Mouse (Mus musculus) adrenal gland, postnatal 14 days (tissue): Measurements from ENCODE around the gene Ncaph. TPM values are rescaled to one million over a fixed set of nuclear protein-coding genes. Genes with fewer than 3 reads are reported as not detected.
"Not testable (repeated sequence)": the region's sequence is repeated elsewhere in the genome, so short reads cannot be mapped to it uniquely, and the experiment has no call there.

Source experiments
- DNase-seq: peaks from one replicate; pipeline ENCODE4 v3.0.0; 2021; ENCODE audit warnings: mixed read lengths
- long read RNA-seq, 2 experiments: library from polyadenylated mRNA; stranded (forward); transcript quantifications; one replicate each; pipeline ENCODE4 v2.0.0; 2021
- total RNA-seq: library from RNA; stranded (reverse); gene quantifications from 2 replicates; pipeline ENCODE4 v1.2.3, GENCODE M21; 2021

Gene Ncaph
- 16.0 TPM in 2 replicates for total RNA-seq
- long read RNA-seq, experiment 1, transcript Ncaph-201 (18 exons, 2,695 nt): major isoform, 25 of 27 reads
- long read RNA-seq, experiment 1, partial matches to known transcripts: 1 of 27 reads
- long read RNA-seq, experiment 1, other reads (novel, unspliced or antisense): 1 of 27 reads
- long read RNA-seq, experiment 2, transcript Ncaph-201 (18 exons, 2,695 nt): major isoform, 9 of 12 reads
- long read RNA-seq, experiment 2, partial matches to known transcripts: 2 of 12 reads
- long read RNA-seq, experiment 2, other reads (novel, unspliced or antisense): 1 of 12 reads

DNA sequence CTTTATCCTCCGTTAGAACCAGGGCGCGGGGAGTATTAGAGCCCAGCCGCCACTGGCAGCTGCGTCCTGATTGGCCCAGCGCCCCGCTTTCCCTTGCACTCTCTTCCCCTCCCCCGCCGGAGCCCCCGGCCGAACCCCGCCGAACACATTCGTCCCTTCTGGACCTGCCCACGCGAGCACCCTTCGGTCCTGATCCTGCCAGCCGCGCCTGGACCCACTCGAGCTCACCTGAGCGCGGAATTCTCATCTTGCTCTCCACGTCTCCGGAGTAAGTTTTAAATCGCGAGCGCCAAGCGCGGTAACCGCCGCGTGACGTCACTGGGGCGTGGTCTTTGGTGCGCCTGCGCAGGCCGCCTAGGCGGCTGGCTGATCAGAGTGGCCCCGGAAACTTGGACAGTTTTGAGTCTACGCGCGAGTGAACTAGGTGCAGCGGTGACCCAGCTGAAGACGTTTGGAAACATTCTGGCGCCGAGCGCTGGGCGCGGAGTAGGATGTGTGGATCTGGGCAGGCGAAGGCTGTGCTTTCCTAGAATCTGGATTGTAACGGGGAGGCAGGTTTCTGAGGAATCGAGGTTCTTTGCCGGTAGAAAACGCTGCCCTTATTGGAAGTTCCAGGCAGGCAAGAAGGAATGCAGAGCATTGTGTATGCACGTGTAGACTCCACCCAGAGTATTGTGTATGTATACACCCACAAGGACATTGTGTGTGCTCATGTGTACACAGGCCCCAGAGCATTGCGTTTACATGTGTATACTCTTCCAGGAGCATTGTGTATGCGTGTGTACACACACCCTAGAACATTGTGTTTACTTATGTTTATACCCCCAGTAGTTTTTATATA is at the start of gene Ncaph:
Gene Ncaph, minus strand, starts transcription at position 334 of the 841 bp plus-strand sequence.
- DNase-seq: peak; percentile 96

DNA sequence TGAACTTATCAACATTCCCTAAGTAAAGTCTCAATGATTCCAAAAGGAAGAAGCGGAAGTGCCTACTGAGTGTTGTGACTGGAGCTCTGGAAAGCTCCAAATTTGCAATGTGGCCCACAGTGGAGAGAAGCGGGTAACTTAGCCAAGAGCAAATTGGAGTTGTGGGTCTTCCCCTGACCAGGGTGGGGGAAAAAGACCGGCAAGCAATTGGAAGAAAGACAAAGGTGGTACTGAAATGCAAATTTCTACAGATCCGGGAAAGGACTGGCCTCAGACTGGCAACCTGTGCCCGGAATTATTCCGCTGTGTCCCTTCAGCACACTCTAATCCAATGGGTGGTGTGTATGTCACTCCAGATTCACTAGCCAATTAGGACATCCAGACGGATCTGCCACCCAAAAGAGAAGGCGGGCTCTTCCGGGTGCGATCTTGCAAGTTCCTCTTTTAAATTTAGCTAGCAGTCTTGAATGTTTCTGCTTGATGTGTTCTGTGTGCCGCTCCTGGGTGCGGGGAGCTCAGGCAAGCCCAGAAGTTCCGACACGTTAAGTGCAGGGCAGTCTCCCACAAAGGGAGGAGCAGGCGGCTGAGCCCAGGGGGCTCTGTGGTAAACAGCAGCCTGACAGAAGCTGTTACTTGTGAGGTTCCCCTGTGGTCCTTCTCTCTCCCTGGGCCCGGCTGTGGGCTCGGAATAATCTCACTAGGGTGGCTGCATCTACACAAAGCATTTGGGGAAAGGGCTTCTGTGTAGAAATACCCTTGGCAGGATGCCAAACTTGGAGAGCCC is 49.0 kb upstream of the Ncaph start:
- peak; percentile 89 for DNase-seq

DNA sequence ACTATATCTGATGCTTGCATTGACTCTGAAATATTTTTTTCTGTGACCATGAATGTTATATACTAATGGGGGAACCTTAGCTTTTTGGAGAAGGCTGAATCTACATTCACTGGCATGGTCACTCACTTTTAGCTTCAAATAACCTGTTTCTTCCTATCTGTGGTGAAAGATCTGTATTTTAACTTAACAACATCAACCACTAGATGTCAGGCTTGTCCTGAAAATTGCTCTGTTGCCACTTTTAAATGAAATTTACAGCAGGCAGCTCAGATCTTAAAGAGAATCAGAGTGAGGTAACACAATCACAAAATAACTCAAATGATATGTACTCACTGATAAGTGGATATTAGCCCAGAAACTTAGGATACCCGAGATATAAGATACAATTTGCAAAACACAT is 32.5 kb upstream of the Ncaph start:
- peak; percentile 28 for DNase-seq

DNA sequence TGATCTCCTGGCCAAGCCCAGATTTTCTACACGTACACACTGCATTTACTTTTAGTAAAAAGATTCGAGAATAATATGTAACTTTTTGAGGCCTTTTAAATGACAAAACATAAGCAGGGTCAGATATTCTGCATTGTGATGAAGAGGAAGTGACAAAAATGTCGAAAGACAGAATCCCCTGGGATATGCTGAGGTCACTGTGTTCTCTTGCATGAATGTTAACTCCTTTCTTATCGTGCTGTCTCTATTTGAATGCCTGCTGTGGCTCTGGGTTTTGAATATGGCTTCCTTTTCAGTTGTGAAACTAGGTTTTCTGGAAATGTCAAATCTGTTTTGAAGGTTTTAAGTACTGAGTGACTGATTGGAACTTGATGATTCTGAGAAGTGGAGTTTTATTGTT is 31.9 kb upstream of the Ncaph start:
- no peak for DNase-seq

DNA sequence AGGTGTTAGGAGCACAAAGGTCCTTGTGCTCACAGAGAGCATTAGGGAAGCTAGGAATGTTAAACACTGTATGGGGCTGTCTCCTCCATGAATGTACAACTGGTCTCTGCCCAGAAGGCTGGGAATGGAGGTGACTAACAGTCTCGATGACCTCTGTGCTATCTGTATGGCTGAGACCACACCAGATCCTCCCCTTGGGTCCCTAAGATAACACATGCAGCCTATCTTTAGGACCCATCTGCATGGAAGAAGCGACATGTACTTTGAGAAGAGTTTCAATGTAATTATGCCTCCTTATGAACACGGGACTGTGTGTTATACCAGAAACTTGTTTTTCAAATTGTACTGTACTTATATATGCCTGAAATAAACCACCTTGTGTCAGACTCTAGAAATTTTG is 11.9 kb upstream of the Ncaph start:
- DNase-seq: no peak

DNA sequence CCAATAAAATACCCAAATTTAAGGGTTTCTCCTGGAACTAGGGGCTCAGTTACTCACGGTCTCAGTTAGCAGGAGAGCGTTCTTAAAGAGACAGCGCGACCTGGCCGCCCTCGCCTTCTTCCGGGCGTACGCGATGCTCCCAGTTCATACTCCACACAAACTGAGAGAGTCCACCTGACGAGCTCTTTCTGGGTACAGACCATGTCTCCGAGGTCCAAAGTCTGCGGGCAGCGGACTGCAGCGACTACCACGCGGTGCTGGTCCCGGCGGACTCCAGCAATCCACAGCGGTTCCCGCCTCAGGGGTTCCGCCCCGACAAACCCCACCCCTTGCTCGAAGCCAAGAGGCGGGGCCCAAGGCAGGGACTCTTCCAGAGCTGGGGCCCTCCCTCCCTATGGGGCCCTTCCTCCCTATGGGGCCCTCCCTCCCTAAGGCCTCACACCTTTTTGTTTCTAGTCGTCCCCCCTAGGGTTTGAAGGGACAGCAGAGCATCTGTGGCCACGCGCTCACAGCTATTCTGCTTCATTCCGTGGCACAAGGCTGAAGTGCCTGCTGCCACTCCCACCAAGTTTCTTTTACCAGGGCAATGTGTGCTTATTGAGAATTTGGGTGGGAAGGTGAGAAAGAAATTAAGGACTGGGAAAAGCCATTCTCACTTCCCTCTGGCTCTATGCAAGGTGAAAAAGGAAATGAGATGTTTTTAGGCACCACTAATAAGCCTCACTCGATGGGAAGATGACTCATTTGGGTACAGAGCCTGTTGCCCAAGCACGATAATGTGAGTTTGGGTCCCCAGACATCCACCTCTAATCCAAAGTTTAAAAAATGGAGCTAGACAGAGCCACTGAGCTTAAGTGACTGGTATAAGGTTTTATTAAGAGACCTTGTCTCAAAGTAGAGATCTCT is 9.7 kb upstream of the Ncaph start, which contains the start of gene Itpripl1:
Gene Itpripl1, minus strand, starts transcription at position 285 of the 906 bp plus-strand sequence.
- DNase-seq: peak; percentile 86

DNA sequence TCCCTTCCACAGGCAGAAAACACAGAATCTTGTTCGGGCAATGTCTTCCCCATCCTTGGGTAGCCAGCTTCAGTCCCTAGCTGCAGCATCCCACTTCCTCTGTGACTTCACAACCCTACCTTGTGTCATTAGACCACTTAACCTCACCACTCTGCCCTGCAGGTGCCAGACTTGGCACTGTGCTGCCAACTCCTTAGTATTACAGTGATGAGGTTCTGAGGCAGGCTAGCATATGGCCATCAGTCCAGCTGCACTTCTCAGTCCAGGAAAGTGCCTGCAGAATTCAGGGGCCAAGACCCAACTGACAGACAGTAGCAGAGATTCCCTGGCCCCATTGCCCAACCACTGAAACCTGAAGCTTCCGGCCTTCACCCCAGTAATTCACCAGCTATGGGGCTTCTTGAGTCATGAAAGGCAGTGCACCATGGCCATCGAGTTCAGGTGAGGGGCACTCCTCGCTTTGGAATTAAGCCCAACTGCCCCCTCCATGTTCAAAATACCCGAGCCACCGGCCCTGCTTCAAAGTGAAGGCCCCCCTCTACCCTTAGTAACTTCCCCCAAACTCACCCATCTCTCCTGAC is 8.9 kb upstream of the Ncaph start:
- no peak for DNase-seq

DNA sequence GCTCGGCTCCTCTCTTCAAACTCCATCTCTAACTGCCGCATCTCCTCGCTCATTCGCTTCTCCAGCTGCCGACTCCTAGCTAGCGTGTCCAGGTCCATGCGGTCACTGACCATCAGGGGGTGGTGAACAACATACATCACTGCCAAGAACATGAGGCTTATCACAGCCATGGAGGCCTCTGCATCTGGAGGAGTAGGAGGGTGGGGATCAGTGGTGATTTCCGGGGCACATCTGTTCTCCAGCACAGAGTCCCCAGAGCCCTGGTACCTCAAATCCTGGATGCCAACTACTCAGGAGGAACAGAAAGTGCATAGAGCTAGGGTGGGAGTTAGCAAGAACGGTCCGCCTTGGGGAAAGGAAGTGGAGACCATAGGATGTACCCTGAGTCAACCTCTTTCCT is 8.3 kb upstream of the Ncaph start:
- DNase-seq: no peak

DNA sequence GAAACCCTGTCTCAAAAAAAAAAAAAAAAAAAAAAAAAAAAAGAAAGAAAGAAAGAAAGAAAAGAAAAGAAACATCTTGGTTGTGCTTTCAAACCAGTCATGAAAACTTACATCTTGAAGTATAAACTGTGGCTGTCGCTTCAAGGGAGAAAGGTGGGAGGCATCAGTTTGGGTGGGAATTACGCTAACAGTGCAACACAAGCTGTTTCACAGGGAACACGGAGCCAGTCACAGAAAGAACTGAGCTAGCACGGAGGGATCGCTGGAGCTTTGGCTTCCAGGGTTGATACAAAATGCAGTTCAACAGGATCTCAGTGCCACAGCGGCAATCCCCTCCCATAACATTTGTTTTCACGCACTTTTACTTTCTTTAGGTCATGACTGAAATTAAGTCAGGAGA is 6.3 kb upstream of the Ncaph start:
- DNase-seq: no peak

DNA sequence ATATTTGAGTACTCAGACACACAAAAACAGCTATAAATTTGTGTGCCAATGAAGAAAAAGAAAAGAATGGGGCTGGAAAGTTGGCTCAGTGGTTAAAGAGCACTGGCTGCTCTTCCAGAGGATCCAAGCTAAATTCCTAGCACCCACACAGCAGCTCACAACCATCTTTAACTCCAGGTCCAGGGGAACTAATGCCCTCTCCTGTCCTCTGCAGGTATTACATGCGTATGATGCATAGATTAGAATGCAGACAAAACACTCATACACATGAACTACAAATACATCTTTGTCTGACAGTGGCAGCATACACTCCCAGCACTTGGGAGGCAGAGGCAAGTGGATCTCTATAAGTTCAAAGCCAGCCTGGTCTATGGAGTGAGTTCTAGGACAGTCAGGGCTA is 5.9 kb upstream of the Ncaph start:
- DNase-seq: no peak

DNA sequence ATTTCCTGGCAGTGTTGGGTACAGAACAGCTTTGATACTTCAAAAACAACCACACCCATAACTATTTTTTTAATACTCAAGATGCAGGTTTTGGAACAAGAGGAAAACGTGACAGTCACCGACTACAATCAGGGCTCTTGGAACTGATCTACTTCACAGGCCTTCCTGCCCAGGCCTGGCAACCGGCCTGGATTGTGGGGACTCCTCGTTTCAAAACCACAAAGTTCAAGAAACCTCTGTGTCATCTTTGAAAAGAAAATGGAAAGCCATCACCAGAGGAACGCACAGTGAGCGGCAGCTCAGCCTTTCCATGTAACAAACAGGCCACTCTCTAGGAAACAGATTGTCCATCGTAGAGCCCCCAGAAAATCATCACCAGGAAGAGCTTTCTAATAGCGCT is 5.3 kb upstream of the Ncaph start:
- DNase-seq: no peak

DNA sequence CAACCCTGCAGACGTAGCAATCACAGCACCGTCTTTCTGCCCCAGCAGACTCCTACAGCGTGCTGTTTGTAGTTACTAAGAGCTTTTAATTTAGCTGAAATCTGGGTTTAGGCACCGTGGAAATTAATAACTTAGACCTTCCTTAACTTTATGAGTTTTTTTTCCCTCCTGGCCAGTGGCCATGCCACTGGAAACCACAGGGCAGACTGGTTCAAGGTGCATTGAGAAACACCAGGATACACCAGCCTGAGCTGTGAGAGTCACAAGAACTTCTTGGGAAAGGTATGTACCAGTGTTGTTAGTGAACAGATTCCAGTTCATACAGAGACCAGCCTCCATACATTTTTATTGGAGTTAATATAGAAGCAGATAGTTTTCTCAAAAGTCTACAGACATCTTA is 4.7 kb upstream of the Ncaph start:
- DNase-seq: no peak

DNA sequence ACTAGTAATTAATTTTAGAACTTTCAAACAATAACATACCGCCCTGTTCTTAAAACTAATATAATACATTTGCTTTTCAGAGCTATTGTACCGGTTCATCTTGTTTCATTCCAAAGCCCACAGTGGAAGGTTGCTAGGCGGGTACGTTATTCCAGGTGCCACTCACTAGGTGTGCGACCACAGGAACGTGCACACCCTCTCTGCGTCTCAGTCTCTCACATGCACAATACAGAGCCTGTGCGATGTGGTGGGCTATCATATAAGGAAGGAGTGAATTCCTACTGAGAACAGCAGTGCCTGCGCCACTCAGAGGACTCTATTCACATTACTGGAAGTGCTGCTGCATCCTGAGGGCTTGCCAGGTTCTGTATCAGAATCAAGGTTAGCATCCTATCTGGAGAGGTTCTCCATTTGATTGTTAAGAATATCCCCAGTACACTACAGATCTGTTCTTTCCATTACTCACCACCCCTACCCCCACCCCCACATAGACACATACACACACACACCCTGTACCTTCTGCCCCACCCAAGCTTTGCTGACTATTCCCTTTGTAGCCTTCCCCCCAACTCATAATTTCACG is 4.2 kb upstream of the Ncaph start:
- DNase-seq: no peak

DNA sequence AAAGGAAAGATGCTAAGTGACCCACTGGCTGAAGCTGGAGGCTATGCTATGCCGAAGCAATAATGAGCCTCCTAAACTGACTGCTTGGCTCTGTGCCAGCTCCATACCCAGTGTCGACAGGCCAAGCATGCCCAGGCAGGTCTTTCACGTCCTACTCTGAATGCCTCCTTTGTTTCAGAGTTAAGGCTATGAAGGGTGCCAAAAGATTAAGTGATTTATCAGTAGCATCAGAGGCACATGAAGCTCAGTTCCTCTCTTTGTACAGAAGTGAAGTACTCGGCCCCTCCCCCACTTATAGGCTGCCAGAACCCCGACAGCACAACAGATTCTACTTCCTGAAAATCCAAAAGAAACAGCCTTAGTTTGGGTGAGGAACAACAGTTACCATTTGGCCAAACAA is 3.2 kb upstream of the Ncaph start:
- peak; percentile 43 for DNase-seq

DNA sequence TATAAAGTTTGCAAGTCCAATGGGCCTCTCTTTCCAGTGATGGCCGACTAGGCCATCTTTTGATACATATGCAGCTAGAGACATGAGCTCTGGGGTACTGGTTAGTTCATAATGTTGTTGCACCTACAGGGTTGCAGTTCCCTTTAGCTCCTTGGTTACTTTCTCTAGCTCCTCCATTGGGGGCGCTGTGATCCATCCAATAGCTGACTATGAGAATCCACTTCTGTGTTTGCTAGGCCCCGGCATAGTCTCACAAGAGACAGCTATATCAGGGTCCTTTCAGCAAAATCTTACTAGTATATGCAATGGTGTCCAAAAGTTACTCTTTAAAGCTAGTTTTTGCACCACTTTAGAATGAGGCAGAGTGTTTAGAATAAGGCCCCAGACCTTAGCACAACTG is 1.5 kb upstream of the Ncaph start:
- DNase-seq: not testable (repeated sequence)

DNA sequence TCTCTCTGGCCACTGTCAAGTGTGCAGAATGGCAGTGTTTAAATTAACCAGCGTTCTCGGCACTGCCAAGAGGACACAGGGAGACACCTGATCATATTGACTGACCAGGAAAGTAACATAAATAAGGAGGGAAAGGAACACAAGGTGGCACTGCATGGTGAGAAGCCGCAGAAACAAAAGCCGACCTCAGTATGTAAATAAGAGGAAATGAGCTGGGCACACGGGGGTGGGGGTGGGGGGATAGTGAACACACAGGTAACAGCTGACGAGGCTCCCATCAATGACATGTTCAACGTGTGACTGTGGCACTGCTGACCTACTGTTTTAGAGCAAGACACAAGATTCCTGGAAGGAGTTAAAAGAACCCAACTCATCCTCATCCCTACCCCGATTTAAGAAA is 2.4 kb downstream of the Ncaph start:
- DNase-seq: no peak

DNA sequence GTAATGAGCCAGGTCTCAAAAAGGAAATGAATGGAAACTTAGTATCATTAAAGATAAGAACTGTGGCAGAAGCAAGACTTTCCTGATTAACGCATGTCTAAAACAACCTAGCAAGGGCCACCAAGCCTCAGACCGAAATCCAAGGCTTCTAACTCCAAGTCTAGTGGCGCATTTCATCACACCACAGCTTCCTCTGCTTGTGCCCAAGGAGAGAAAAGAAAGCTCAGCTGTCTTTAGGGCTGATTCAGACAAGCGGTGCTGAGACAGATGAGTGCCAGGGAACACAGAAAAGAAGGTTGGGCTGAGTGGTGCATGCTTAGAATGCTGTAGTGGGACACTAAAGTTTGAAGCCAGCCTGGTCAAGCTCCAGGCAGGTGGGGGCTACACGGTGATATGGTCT is 4.8 kb downstream of the Ncaph start:
- no peak for DNase-seq

DNA sequence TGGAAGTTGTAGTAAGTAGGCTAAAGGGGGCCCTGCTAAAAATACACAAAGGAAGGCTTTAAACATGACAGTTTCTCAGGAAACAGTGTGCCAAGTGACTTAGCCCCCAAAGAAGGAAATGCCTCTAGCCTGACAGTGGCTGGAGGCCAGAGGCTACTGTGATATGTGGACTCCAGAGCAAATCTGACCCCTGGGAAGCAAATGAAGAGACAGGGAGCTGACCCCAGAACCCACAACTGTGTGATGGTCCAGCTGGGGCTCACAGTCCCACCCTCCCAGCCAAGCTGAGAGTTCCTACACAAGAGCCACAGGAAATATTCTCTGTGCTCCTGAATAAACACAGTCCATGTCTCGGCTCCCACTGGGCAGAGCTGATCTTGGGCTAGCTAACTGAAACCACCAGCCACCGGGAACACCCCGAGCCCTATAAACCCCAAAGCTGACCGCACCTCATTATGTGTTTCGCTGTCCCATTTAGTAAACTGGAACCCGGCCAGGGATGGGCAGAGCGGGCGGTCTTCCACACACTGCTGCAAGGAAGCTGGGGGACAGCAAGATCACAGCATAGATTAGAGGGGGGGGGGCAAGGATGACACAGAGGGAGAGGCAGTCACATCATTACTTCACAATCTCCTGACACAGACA is 12.0 kb downstream of the Ncaph start:
- DNase-seq: peak; percentile 28

DNA sequence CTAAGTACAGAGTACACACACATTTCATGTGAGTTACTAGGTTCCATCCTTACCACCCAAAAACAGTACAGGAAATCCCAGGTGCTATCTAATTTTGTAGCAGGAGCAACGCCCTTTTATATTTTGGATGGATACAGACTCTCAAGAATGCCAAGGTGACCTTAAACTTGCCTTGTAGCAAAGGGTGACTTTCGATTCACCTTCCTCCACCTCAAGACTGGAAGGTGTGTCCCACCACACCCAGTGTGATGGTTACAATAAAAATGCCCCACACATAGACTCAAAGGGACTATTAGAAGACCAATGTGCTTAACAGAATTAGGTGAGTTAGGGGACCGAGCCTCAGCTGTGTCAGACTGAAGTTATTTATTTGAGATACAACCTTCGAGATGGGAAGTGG is 24.8 kb downstream of the Ncaph start:
- DNase-seq: no peak

DNA sequence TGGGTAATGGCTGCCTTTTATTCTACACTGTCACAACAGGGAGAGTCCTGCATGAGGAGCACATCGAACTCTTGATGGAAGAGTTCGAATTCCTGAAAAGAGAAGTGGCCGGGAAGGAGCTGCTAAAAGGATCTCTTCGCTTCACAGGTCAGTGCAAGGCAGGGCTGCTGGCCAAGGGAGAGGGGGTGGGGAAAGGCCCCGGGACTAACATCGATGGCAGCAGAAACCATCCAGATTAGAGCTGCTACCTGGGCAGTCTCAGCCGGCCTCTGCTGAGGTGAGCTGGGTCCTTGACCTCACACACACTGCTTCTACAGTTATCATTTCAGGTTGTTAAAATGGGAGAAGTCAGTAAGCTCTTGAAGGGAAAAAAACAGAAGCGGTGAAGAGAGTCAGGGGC is 41.8 kb downstream of the Ncaph start:
- DNase-seq: no peak

DNA sequence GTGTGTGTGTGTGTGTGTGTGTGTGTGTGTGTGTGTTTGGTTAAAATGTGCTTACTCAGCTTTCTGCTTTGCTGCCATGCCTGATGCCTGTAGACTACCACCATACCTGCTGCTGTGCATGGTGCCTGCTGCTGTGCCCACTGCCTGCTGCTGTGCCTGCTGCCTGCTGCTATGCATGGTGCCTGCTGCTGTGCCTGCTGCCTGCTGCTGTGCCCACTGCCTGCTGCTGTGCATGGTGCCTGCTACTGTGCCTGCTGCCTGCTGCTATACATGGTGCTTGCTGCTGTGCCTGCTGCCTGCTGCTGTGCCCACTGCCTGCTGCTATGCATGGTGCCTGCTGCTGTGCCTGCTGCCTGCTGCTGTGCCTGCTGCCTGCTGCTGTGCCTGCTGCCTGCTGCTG is 43.6 kb downstream of the Ncaph start:
- not testable (repeated sequence) for DNase-seq
